Mouse (Mus musculus) erythroblast, adult 5-6 weeks (primary cell): ENCODE data around the gene Ssbp2. TPM values are rescaled to one million over a fixed set of nuclear protein-coding genes. Genes with fewer than 3 reads are reported as not detected.
A peak's percentile ranks its signal among the peaks of the same experiment; 100 is the strongest.

Experiments
- ATAC-seq: replicated peaks from 2 replicates; pipeline ENCODE4 v1.8.0; 2016; ENCODE audit warnings: moderate number of reproducible peaks, mild to moderate bottlenecking, moderate TSS enrichment, inconsistent platforms; ENCODE audit not compliant: poor library complexity, low FRiP score, severe bottlenecking
- total RNA-seq, 2 experiments: library from RNA; stranded (forward) in 1 of 2; stranded (reverse) in 1 of 2; fragments of 150-400 nt in 1 of 2; fragments of 200-764, 138-1000 nt in 1 of 2; gene quantifications; 2 replicates each; pipeline versions ENCODE4 v1.2.3 to v1.2.4; 2015 to 2017; ENCODE audit warnings: low replicate concordance in 2 of 2

The Ssbp2 gene
- total RNA-seq, 2 experiments from 2014 or later, result 13.8 to 21.4 TPM

DNA sequence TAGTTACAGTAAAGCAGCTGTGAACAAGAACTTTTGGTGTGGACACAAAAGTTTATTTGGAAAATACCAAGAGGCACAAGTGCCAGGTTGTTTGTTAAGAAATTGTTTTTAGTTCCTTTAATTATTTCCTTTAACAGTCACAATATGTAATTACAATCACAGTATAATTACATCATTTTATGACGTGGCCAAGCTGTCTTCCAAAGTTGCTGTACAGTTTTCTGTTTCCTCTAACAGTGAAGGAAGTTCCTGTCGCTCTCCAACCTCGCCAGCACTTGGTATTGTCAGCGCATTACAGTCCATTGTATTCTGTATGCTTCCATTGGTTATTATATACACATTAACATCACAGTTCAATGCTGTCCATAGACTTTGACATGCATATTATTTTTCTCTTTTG, 54.9 kb downstream of the Ssbp2 start:
- ATAC-seq, result no peak

DNA sequence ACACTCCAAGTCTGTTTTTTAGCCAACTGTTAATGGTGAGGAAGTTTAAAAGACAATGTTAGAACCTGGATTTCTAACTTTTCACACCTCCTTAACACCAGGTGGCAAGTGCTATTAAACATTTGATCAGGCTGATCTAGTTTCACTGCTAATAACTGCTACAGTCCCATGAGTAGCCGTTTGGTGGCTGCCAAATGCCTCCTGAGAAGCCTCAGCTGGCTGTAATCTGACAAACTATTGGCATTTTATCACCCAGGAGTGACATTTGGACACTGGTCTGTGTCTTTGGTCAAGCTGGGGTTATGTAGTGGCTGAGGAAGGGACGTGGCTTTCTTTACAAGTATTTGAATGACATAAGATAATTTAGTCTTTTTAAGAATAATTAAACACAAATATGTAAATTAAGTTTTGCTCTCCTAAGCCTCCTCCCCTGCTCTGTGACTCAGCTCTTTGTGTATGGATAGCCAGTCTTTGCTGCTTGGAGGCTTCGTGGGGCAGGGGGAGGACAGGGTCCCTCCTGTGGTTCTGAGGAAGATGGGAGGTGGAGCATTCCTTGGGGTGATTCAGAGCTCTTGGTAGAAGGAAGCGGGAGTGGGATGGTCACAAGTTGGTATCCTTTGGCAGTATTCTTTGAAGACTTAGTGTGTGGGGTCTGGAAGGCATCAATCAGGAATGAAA, 60.1 kb downstream of the Ssbp2 start:
- 0 out of 2 replicates have a peak, but pooled peaks have one; percentile 60 for ATAC-seq

DNA sequence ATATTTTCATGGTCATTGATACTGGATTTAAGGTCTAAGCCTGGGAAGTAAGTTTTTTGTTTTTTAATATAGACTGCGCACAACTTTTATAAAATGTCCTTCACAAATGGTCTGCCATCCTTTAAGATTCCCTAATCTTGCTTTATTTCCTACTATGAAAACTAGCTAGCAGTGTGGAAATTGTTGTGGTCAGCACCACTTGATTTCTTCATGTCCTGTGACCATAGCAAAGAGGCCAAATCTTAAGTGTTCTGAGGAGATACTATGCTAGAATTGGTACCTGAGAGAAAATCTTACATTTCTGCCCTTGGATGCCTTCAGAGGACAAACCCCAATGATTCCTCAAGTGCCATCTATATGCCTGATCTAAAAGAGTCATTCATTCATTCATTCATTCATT, 60.9 kb downstream of the Ssbp2 start:
- ATAC-seq, result no peak

DNA sequence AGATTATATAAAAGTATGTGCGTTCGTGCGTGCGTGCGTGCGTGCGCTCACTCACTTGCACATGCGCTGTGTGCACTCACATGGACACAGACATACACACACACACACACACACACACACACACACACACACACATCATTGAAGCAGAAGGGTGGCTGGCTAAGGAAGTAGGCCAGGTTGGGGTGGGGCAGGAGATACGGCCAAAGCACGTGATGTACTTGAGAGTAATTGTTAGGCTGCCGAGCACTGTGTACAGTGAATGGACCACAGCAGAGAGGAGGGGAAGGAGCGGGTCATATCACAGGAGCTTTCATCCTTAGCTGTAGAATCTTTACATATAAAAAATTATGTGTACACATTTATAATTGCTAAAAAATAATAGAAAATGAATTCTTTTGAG, 66.0 kb downstream of the Ssbp2 start:
- no peak for ATAC-seq

DNA sequence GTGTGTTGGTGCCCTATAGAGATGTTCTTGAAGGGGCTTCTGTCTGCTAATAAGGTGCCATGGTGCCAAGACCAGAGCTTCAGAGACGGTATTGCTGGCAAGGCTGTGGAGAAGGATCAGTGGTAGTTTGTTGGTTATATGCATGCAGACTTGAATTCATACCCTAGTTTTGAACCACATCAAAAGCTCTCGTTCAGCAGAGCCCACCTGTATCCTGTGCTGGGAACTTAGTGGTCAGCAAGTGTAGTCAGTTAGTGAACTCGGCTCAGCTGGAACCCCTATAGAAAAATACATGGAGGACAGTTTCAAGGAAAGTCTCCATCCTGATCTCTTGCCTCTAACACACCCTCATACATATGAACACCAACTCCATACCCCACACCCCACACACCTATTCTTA, 69.7 kb downstream of the Ssbp2 start:
- ATAC-seq, result no peak

DNA sequence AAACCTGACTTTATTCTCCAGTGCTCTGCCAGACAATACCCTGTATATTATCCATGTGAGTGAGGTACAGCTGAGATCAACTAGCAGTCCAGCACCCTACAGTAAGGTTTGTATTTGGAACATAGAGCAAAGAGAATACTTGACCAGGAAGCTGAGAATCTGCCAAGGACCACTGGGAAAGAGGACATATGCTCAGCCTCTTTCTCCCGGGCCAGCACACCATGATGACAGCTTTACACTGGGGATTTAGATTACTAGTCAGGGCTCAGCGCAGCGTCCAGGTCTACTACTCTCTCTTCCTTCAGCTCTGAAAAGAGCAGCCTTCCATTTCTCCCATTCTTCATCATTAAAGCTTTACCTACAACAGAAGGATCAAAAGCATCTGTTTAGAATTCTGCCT, 76.6 kb downstream of the Ssbp2 start:
- ATAC-seq, result no peak

DNA sequence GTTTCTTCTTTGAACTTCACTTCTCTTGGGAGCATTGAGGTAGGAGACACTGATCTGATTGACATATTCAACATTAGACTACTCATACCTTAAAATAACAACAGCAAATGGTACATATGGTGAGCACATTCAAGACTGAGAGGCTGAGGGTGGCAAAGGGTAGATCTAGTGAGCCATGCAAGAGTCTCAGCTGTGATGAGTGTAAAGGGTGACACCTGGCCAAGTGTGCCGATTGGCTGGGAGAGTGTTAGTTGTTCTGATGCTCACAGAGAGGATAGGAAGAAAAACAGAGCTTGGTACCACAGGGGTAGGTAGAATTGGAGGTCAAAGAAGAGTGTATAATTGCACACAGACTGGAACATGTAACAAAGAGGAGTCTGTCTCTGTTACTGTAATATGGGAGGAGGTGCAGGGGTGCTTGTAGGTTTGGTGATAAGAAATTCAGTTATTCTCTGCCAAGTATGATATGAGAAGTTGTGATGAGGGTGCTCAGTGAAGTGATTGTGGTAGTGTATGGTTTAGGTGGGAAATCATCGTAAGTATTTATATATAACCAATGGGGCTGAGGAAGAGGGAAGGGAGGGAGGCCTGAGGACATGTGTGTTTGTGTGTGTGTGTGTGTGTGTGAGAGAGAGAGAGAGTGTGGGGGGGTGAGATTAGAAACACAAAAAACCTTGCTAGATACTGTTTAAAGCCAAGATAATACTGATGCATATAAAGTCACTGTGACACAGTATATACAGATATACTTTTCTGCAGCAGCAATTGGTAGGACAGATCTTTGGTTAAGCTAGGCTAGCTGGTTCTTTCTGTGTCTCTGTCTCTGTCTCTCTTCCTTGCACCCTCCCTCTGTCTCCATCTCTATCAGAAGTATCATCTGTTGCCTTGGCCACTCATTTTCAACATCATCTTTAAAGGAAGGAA, 80.3 kb downstream of the Ssbp2 start:
- no peak for ATAC-seq

DNA sequence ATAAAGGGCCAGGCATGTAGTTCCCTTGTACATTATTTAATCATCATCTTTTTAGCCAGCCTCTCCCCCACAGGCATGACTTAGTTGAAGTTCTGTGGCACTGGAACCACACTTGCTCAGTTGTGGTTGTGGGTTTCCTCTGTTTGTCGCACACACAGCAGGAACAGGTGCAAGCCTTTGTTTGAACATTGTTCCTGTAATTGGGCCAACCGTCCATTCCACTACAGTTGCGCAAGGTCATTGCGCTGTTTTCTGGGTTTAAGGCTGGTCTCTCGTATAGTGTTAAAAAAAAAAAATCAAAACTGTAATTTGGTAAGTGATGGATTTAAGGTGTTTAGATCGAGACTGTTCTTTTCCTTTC, 81.0 kb downstream of the Ssbp2 start:
- no peak for ATAC-seq

DNA sequence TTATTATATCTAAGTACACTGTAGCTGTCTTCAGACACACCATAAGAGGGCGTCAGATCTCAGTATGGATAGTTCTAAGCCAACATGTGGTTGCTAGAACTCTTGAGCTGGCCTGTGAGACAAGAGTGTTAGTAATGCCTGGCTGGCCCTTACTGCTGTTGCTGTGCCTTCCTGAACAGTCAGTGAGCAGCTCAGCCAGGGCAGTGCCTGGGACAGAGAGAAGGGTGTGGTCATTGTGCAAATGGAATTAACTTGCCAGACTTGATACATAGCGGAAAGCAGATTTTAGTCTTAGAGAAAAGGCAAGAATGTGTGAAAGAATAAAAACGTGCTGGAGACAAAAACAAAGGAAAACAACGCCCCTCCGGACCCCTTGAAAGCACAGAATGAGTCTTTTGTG, 83.5 kb downstream of the Ssbp2 start:
- ATAC-seq, result no peak

DNA sequence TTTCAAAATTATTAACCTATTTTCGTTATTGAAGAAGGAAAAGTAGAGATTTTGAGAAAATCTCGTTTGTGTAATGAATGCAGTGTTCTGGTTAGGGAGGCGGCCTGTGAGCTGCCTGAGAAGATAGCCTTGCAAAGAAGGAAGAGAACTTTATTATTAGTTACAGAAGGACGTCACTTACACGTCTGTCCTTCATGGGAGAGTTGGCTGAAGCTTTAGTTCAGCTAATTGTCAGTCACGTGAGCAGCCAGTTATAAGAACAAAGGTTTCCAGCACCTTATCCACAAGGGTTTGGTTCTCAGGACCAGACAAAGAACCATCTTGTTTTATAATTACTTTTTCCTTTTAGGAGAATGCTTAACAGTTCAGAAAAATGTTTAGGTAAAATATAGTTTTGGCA, 104.0 kb downstream of the Ssbp2 start:
- no peak for ATAC-seq

DNA sequence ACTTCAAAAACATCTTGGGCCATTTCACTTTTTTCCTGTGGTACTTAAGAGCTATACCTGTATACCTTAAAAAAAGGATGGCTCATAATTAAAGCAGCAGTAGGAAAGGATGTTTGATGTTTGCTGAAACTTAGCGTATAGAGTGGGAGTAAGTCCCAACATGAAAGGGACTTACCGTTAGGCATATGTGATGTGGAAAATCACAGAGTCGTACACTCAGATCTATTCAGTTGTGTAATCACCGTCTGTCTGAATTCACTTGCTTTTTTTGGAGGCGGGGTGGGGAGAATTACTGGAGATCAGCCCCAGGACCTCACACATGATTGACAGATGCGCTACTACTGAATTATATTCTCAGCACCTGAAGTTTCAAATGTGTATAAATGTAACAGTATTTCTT, 104.7 kb downstream of the Ssbp2 start:
- no peak for ATAC-seq

DNA sequence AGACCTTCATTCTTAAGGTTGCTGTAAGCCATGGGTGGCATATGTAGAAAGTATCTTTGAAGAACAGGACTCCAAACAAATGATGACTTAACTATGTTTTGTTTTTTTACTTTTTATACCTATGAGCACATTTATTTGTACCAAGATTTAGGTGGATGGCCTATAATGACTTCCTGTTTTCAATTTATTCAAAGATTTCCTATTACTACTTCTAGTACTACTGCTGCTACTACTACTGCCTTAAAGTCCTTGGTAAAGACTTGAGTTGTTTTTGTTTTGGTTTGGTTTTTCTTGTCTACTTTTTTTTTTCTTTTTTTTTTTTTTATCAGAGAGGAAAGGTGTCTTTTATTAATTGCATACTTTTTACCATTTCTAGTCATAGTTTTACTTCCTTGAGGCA, 121.4 kb downstream of the Ssbp2 start:
- ATAC-seq, result no peak

DNA sequence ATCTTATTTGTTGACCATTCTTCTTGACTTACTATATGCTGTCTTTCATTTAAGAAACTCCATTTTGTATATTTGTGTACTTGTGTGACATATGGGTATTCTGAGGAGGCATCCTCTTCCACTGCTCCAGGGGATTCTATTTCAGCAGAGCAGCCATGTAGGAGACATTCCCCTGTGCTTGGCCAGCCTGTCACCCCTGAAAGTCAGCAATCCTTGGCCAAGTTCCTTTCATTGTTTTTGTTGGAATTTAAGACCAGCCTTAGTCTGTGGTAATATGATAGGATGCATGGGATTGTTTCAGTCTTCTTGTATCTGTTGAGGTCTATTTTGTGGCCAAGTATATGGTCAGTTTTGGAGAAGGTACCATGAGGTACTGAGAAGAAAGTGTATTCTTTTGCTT, 122.1 kb downstream of the Ssbp2 start:
- ATAC-seq, result no peak

DNA sequence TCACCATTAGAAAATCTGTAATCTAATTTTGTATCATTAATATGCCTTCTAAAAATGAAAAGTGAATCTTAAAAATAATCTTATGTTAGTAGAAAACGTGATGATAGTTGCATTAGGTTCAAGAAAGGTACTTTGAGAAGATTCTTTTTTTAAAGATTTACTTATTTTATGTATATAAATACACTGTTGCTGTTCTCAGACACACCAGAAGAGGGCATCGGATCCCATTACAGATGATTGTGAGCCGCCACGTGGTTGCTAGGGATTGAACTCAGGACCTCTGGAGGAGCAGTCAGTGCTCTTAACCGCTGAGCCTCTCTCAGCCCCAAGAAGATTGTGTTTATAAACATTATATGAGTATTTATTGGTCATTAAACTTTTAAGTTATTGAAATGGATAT, 126.3 kb downstream of the Ssbp2 start:
- ATAC-seq, result no peak

DNA sequence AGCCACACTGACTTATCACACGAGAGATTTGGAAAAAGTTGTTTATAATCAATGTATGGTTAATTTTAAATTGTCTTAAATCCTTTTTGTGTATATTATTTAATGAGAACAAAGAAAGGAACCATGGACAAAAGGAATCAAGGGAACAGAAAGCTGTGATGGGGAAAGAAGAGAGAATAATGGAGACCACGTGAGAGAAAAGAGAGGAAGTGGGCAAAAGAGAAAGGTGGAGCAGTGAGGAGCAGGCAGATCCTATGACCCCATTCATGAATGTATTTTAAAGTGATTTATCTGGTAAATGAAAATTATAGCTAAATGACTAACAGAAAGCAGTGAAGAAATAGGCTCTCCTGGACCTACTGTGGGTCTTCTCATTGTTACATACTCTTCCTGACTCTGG, 128.4 kb downstream of the Ssbp2 start:
- no peak for ATAC-seq

DNA sequence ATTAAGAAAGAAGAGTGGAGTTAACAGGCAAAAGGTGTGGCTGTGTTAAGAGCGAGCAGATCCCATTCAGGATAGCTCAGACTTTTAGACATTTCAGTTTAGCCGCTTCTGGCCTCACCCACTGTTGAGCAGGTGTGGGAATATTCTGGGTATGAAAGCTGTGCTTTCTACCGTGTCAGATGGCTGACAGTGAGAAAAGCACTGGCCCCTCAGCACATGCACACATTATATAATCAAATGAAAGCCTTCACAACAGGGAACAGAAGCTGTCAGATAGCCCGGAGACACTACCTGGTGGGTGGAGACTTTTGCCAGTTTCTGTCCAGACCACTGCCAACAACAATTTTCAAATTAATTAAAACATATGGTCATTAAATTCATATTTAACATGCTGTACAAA, 131.8 kb downstream of the Ssbp2 start:
- ATAC-seq, result no peak

DNA sequence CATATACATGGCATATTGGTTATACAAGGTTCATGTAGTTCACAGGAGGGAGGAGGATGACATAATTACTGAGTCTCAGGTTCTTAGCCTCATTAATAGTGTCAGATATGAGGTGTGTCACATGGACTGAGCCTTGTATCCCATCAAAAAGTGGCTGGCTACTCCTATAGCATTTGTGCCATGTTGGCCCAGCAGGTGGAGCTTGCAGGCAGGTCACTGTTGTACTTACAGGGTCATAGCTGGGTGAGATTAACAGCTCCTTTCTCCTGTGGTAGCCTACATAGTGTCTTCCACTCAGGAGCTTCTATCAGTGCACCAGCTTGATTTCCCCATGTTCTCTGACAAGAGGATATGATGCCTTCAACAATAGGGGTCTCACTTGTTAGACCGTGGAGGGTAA, 135.2 kb downstream of the Ssbp2 start:
- ATAC-seq, result no peak

DNA sequence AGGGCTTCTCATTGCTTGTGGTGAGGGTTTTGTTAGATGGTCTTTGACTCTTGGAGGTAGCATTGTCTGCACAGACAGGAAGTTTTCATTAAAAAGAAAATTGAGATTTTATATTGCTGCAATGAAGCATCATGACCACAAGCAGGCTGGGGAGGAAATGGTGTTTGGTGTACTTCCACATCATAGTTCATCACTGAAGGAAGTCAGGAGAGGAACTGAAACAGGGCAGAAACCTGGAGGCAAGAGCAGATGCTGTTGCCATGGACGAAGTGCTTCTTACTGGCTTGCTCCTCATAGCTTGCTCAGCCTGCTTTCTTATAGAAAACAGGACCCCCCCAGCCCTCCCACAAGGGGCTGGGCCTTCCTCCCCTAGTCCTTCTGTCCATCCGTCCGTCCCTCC, 139.5 kb downstream of the Ssbp2 start:
- no peak for ATAC-seq

DNA sequence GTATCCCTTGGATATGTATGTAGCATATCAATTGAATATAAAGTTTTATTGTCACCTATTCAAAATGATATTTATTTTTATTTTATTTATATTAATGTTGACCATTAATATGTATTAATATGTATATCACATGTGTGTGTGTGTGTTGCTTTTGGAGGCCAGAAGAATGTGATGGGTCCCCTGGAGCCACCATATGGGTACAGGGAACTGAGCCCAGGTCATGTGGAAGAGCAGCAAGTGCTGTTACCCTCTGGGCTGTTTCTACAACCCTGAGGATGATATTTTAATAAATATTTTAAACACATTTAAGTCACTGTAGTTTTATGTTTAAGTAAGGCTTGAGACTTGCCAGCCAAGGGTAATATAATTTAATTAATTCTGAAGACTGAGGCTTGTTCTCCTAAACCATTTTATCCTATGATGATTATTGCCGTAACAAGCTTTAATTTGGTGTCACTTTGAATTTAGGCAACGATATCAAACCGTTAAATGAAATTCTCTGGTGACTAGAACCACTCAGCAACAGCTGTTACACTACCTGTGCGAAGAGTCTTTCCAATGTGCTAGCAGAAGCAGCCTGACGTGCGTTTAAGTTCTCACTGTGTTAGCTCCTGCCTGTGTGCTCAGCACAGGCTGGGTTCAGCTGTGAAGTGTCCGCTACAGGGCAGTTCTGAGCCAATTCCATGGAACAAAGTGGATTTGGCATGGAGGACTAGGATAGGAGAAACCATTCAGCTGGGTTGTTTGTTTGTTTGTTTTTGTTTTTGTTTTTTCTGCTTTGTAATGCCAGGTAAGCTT, 145.2 kb downstream of the Ssbp2 start:
- ATAC-seq, result no peak

DNA sequence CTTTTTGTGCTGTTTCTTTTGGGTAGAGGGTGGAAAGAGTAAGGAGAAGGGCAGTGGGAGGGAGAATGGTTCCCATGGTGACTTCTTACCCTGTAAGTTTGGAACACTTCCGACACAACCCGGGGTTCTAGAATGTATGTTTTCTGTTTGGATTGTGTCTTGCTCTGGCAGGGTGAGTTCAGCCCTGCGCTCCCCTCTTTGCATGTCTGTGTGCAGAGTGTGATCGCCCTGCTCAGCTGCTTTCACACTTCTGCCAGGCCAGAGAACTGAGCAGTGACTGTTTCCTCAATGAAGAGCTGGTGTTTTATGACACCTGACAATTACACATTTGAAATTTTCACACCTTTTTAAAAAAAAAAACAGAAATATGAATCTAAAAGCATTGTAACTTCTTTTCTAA, 150.5 kb downstream of the Ssbp2 start:
- ATAC-seq, result no peak

DNA sequence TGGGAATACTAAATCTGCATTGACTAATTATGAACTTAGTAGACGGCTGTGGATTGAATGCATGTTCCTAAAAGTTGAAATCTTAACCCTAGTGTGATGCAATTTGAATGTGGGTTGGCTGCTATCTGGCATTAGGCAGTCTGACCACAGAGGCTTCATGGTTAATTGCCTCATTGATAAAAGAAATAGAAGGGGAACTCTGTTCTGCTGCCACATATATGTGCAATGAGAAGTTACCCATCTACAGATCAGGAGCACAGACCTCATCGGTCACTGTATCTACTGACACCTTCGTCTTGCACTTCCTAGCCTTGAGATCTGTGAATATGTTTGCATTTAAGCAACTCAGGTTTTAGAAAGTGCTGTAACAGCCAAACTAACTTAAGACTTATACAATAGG, 151.8 kb downstream of the Ssbp2 start:
- ATAC-seq, result no peak
